ENCODE assay signal across 9 mouse cellular contexts in the genomic region with DNA sequence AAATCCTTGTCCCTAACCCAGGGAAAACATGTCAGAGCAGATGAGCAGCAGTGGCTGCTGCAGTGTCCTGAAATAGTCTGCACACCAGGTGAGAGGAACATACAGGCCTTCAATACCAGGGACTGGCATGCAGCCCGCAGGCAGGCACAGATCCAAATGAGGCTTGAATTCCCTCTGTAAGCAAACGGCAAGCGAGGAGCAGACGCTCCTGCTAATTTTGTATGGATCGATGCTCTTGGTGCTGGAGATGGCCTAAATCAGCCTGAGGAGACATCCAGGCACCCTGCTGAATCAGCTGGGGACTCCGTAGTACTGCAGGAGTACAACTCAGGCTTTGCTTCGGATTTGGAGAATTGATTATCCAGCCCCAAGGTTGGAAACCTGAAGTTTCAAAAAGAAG.
DNase-seq lines count a peak whose midpoint lies in the region; ATAC-seq lines count a peak whose summit lies in the region.
"Had no signal": no experiment of that assay in that cellular context is flagged by ENCODE, and none has a peak within 500 bp of the region (broad histone marks: within the 10 kb centered on the region; RNA-seq: fewer than 3 reads in every experiment).

No protein-coding gene starts in this region.

- H3K9me3 ChIP-seq in forebrain, embryonic 14.5 days (replicated peaks; ENCODE audit: control insufficient read depth, low read length): no peaks in the 10 kb centered on the region
- no peaks in the 10 kb centered on the region for H3K9me3 ChIP-seq in forebrain, embryonic 11.5 days (ENCODE audit: control insufficient read depth, low read length)

- H3K4me1 ChIP-seq in forebrain, embryonic 14.5 days (ENCODE audit: control insufficient read depth, insufficient read depth, low read length): 0 out of 2 replicates have a peak, but pooled peaks cover 2% of the 10 kb centered on the region
- no peaks in the 10 kb centered on the region for H3K4me1 ChIP-seq in forebrain, embryonic 11.5 days (replicated peaks; ENCODE audit: control insufficient read depth, insufficient read depth, low read length)

- H3K27ac ChIP-seq in forebrain, embryonic 14.5 days (ENCODE audit: low read depth, low read length): no peak overlapping the region
- H3K27ac ChIP-seq in forebrain, embryonic 11.5 days (ENCODE audit: low read depth, low read length): no peak overlapping the region

- H3K27me3 ChIP-seq in forebrain, embryonic 14.5 days (replicated peaks; ENCODE audit: control insufficient read depth, insufficient read depth, low read length): no peaks in the 10 kb centered on the region
- H3K27me3 ChIP-seq in forebrain, embryonic 11.5 days (ENCODE audit: control insufficient read depth, insufficient read depth, low read length): no peaks in the 10 kb centered on the region

- no peaks in the 10 kb centered on the region for H3K36me3 ChIP-seq in forebrain, embryonic 14.5 days (ENCODE audit: control insufficient read depth, insufficient read depth, low read length)
- no peaks in the 10 kb centered on the region for H3K36me3 ChIP-seq in forebrain, embryonic 11.5 days (ENCODE audit: control insufficient read depth, insufficient read depth, low read length)

- ATAC-seq in forebrain, embryonic 14.5 days: peak; percentile 58; the same call in 1 of the 2 replicates
- ATAC-seq in forebrain, embryonic 11.5 days (replicated peaks; ENCODE audit: low FRiP score): no peak

- 35% methylated on average over 7 of the region's 7 CpGs for WGBS in forebrain, embryonic 14.5 days
- WGBS in forebrain, embryonic 11.5 days: 58% methylated on average over 7 of the region's 7 CpGs

- no peak overlapping the region for H3K9ac ChIP-seq in forebrain, embryonic 14.5 days (ENCODE audit: low read length)
- no peak overlapping the region for H3K9ac ChIP-seq in forebrain, embryonic 11.5 days (ENCODE audit: low read length)

- H3K4me3 ChIP-seq in forebrain, embryonic 14.5 days (ENCODE audit: low read depth, low read length): no peak overlapping the region
- H3K4me3 ChIP-seq in forebrain, embryonic 11.5 days (ENCODE audit: low read depth, low read length): no peak overlapping the region

- no peak overlapping the region for H3K4me2 ChIP-seq in forebrain, embryonic 14.5 days (ENCODE audit: low read length)
- H3K4me2 ChIP-seq in forebrain, embryonic 11.5 days (ENCODE audit: low read depth, low read length, severe bottlenecking): no peak overlapping the region

- DNase-seq in forebrain, embryonic 14.5 days (ENCODE audit: low spot score): peak; percentile 74
- DNase-seq in forebrain, embryonic 11.5 days (ENCODE audit: low spot score): no peak
- DNase-seq in right cerebral cortex, adult 18-20 months: peak; percentile 10
- no peak for DNase-seq in right cerebral cortex, postnatal 36 days (ENCODE audit: low spot score in 2 of 2)
- DNase-seq in kidney, postnatal 14 days: peak; percentile 36
- DNase-seq in right cerebral cortex, postnatal 4 days: peak; percentile 53
- DNase-seq in spleen, postnatal 10 days (ENCODE audit: low spot score in 2 of 2): no peak
- no peak for DNase-seq in T-cell, adult 2 months (ENCODE audit: low spot score)
- DNase-seq: lung, postnatal 36 days had no signal

Comparison
In these comparisons a context has a peak if more than half of its experiments do, and no peak if none do; other contexts are left out.
1. DNase-seq: peak in forebrain, embryonic 14.5 days (single experiment), right cerebral cortex, adult 18-20 months (single experiment), kidney, postnatal 14 days (single experiment) and right cerebral cortex, postnatal 4 days (single experiment); none in forebrain, embryonic 11.5 days (single experiment), right cerebral cortex, postnatal 36 days (0 of 2), spleen, postnatal 10 days (0 of 2) and T-cell, adult 2 months (single experiment).